ENCODE assay signal across 15 mouse cellular contexts in genomic region chr13:109519966-109520646, GRCm38 (mm10).
DNase-seq lines count a peak whose midpoint lies in the region; ATAC-seq and TF ChIP-seq lines count a peak whose summit lies in the region.
"Had no signal": no experiment of that assay in that cellular context is flagged by ENCODE, and none has a peak within 500 bp of the region (broad histone marks: within the 10 kb centered on the region; RNA-seq: fewer than 3 reads in every experiment).

No protein-coding gene starts in this region.

- peak; percentile 46; the same call in 1 of the 2 replicates for ATAC-seq in forebrain, embryonic 14.5 days
- ATAC-seq in forebrain, embryonic 12.5 days (ENCODE audit: low FRiP score): no peak
- ATAC-seq in forebrain, embryonic 16.5 days: peak; percentile 54
- no peak for ATAC-seq in forebrain, postnatal 0 days
- no peak for ATAC-seq in activated CD4-positive, CD25-positive, alpha-beta regulatory T cell, adult 4 months
- ATAC-seq: forebrain, embryonic 13.5 days had no signal

- H3K27ac ChIP-seq in forebrain, embryonic 14.5 days (ENCODE audit: low read depth, low read length): no peak overlapping the region
- no peak overlapping the region for H3K27ac ChIP-seq in forebrain, embryonic 12.5 days
- H3K27ac ChIP-seq in forebrain, embryonic 16.5 days (ENCODE audit: low read length): no peak overlapping the region
- H3K27ac ChIP-seq in forebrain, postnatal 0 days (ENCODE audit: low read depth, low read length): no peak overlapping the region
- H3K27ac ChIP-seq: embryonic facial prominence, embryonic 10.5 days; embryonic facial prominence, embryonic 12.5 days; forebrain, embryonic 13.5 days had no signal

- H3K9me3 ChIP-seq in forebrain, embryonic 14.5 days (replicated peaks; ENCODE audit: control insufficient read depth, low read length): no peaks in the 10 kb centered on the region
- no peaks in the 10 kb centered on the region for H3K9me3 ChIP-seq in forebrain, embryonic 12.5 days
- H3K9me3 ChIP-seq in forebrain, embryonic 16.5 days (ENCODE audit: control insufficient read depth, low read length): no peaks in the 10 kb centered on the region
- no peaks in the 10 kb centered on the region for H3K9me3 ChIP-seq in forebrain, postnatal 0 days (ENCODE audit: low read length)
- H3K9me3 ChIP-seq: embryonic facial prominence, embryonic 10.5 days; embryonic facial prominence, embryonic 12.5 days; forebrain, embryonic 13.5 days had no signal

- no peaks in the 10 kb centered on the region for H3K36me3 ChIP-seq in forebrain, embryonic 14.5 days (ENCODE audit: control insufficient read depth, insufficient read depth, low read length)
- H3K36me3 ChIP-seq in forebrain, embryonic 12.5 days (replicated peaks): no peaks in the 10 kb centered on the region
- H3K36me3 ChIP-seq in forebrain, embryonic 16.5 days (ENCODE audit: control insufficient read depth, insufficient read depth): no peaks in the 10 kb centered on the region
- H3K36me3 ChIP-seq in forebrain, postnatal 0 days (ENCODE audit: insufficient read depth): no peaks in the 10 kb centered on the region
- H3K36me3 ChIP-seq: embryonic facial prominence, embryonic 10.5 days; embryonic facial prominence, embryonic 12.5 days had no signal

- 94% methylated on average over 2 of the region's 2 CpGs for WGBS in forebrain, embryonic 14.5 days
- 90% methylated on average over 2 of the region's 2 CpGs for WGBS in forebrain, embryonic 12.5 days
- WGBS in forebrain, embryonic 16.5 days: 79% methylated on average over 2 of the region's 2 CpGs
- WGBS in forebrain, postnatal 0 days: 76% methylated on average over 2 of the region's 2 CpGs

- no peak overlapping the region for H3K9ac ChIP-seq in forebrain, embryonic 14.5 days (ENCODE audit: low read length)
- no peak overlapping the region for H3K9ac ChIP-seq in forebrain, embryonic 12.5 days
- no peak overlapping the region for H3K9ac ChIP-seq in forebrain, embryonic 16.5 days (replicated peaks; ENCODE audit: low read depth, low read length)
- no peak overlapping the region for H3K9ac ChIP-seq in forebrain, postnatal 0 days
- H3K9ac ChIP-seq: embryonic facial prominence, embryonic 12.5 days; forebrain, embryonic 13.5 days had no signal

- H3K4me2 ChIP-seq in forebrain, embryonic 14.5 days (ENCODE audit: low read length): no peak overlapping the region
- H3K4me2 ChIP-seq in forebrain, embryonic 12.5 days: no peak overlapping the region
- H3K4me2 ChIP-seq in forebrain, embryonic 16.5 days (ENCODE audit: low read length): no peak overlapping the region
- no peak overlapping the region for H3K4me2 ChIP-seq in forebrain, postnatal 0 days (ENCODE audit: low read depth)
- H3K4me2 ChIP-seq: embryonic facial prominence, embryonic 12.5 days; forebrain, embryonic 13.5 days had no signal

- TF ChIP-seq CTCF in forebrain, postnatal 0 days (IDR thresholded peaks at IDR 0.05; ENCODE audit: low read depth): no peak
- TF ChIP-seq CTCF in brain, embryonic 14.5 days (IDR thresholded peaks at IDR 0.05; ENCODE audit: borderline replicate concordance, extremely low read depth, insufficient read depth, insufficient read length): no peak

- no peaks in the 10 kb centered on the region for H3K4me1 ChIP-seq in forebrain, embryonic 14.5 days (ENCODE audit: control insufficient read depth, insufficient read depth, low read length)
- H3K4me1 ChIP-seq in forebrain, embryonic 12.5 days: peaks cover 5% of the 10 kb centered on the region
- no peaks in the 10 kb centered on the region for H3K4me1 ChIP-seq in forebrain, embryonic 16.5 days (replicated peaks; ENCODE audit: control insufficient read depth, insufficient read depth, low read length)
- H3K4me1 ChIP-seq in forebrain, postnatal 0 days (ENCODE audit: insufficient read depth): no peaks in the 10 kb centered on the region
- H3K4me1 ChIP-seq: embryonic facial prominence, embryonic 10.5 days; embryonic facial prominence, embryonic 12.5 days; forebrain, embryonic 13.5 days had no signal

- H3K27me3 ChIP-seq in forebrain, embryonic 14.5 days (replicated peaks; ENCODE audit: control insufficient read depth, insufficient read depth, low read length): no peaks in the 10 kb centered on the region
- H3K27me3 ChIP-seq in forebrain, embryonic 12.5 days: no peaks in the 10 kb centered on the region
- no peaks in the 10 kb centered on the region for H3K27me3 ChIP-seq in forebrain, embryonic 16.5 days (replicated peaks; ENCODE audit: control insufficient read depth, insufficient read depth, low read length)
- no peaks in the 10 kb centered on the region for H3K27me3 ChIP-seq in forebrain, postnatal 0 days (ENCODE audit: insufficient read depth, low read length)
- H3K27me3 ChIP-seq: embryonic facial prominence, embryonic 12.5 days; forebrain, embryonic 13.5 days had no signal

- DNase-seq in cerebellum, adult 9-10 months: peak; percentile 65
- DNase-seq in cerebellum, postnatal 4 days (ENCODE audit: low spot score in 2 of 2): no peak
- DNase-seq in forebrain, embryonic 14.5 days (ENCODE audit: low spot score): peak; percentile 53
- DNase-seq in forebrain, postnatal 0 days: no peak
- DNase-seq in brain, embryonic 14.5 days (ENCODE audit: low read depth): peak; percentile 63
- DNase-seq: adrenal gland, adult 8-10 months; cerebellum, adult 11 months; cerebellum, adult 8-10 months; gastrocnemius, postnatal 14 days had no signal

- H3K4me3 ChIP-seq in forebrain, embryonic 14.5 days (ENCODE audit: low read depth, low read length): no peak overlapping the region
- no peak overlapping the region for H3K4me3 ChIP-seq in forebrain, embryonic 12.5 days (replicated peaks)
- H3K4me3 ChIP-seq in forebrain, embryonic 16.5 days (replicated peaks; ENCODE audit: low read length): no peak overlapping the region
- no peak overlapping the region for H3K4me3 ChIP-seq in forebrain, postnatal 0 days (ENCODE audit: low read depth, low read length)
- H3K4me3 ChIP-seq: embryonic facial prominence, embryonic 10.5 days; embryonic facial prominence, embryonic 12.5 days; forebrain, embryonic 13.5 days had no signal

- no peak for TF ChIP-seq POLR2A in brain, embryonic 14.5 days (IDR thresholded peaks at IDR 0.05; ENCODE audit: borderline replicate concordance, extremely low read depth, insufficient read depth, insufficient read length, poor library complexity, severe bottlenecking)

Comparison
In these comparisons a context has a peak if more than half of its experiments do, and no peak if none do; other contexts are left out.
1. DNase-seq: peak in cerebellum, adult 9-10 months (single experiment), forebrain, embryonic 14.5 days (single experiment) and brain, embryonic 14.5 days (single experiment); none in cerebellum, postnatal 4 days (0 of 2) and forebrain, postnatal 0 days (single experiment).
2. ATAC-seq: peak in forebrain, embryonic 14.5 days (single experiment) and forebrain, embryonic 16.5 days (single experiment); none in forebrain, embryonic 12.5 days (single experiment), forebrain, postnatal 0 days (single experiment) and activated CD4-positive, CD25-positive, alpha-beta regulatory T cell, adult 4 months (single experiment).